Mouse (Mus musculus): ENCODE measurements around the gene Kazn.

DNA sequence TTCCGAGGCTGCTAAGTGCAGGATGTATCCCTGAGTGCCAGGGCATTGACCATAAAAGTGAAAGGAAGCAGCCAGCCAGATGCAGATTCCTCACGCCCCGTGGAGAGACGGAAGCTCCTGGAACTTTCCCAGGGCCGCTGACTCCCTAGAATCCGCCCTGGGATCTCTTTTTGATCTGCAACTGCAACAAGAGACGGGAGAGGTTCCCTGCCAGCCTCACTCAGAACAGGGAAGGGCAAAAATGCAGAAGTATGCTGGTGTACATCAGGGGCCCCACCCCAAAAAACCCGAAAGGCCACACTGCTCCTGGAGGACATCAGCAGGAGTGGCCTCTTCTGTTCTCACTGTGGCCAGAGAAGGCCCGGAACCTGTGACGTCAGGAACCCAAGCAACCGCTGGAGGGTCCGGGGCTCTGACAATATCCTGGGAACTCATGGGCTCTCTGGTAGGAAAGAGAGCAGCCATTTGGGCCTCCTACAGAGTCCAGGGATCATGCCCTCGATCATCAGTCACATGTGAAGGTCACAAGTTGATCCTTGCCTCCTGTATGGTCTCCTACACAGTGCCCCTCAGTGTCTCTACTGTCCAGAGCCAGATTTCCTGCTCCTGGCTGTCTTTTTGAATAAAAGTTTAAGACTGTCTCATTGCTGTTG, 157.4 kb downstream of the Kazn start:
- TF ChIP-seq CEBPB (IDR thresholded peaks at IDR 0.05; ENCODE audit: low read depth) (no peak), MAX (IDR thresholded peaks at IDR 0.05) (no peak), CTCF (IDR thresholded peaks at IDR 0.05; ENCODE audit: control insufficient read depth, insufficient read depth, insufficient read length) (no peak)

All from C2C12 (cell line).